Mouse (Mus musculus): ENCODE measurements around the gene Retreg3.

The Retreg3 gene

GRCm38 (mm10) chr11:101079746-101080145 is 39.9 kb downstream of the Retreg3 start:
- no peak for DNase-seq (ENCODE audit: low read depth, low spot score)

- no peak for DNase-seq (ENCODE audit: low read depth, low spot score)
Observed at GRCm38 (mm10) chr11:101078121-101078520, 41.6 kb downstream of the Retreg3 start, which contains the start of gene Hsd17b1. Gene Hsd17b1, plus strand, starts transcription at chr11:101078411.

GRCm38 (mm10) chr11:101071810-101072428 is 47.8 kb downstream of the Retreg3 start:
- no peak for DNase-seq (ENCODE audit: low read depth, low spot score)

GRCm38 (mm10) chr11:101070987-101071386 is 48.7 kb downstream of the Retreg3 start:
- DNase-seq (ENCODE audit: low read depth, low spot score), result no peak

- DNase-seq (ENCODE audit: low read depth, low spot score), result no peak
Observed at GRCm38 (mm10) chr11:101070189-101070527, 49.5 kb downstream of the Retreg3 start.

GRCm38 (mm10) chr11:101069391-101070188 is 50.1 kb downstream of the Retreg3 start, which contains the start of gene Naglu:
Gene Naglu, plus strand, starts transcription at chr11:101070012.
- peak; percentile 90 for DNase-seq (ENCODE audit: low read depth, low spot score)

GRCm38 (mm10) chr11:101066549-101067412 is 52.9 kb downstream of the Retreg3 start:
- DNase-seq (ENCODE audit: low read depth, low spot score), result peak; percentile 79

- DNase-seq (ENCODE audit: low read depth, low spot score), result no peak
Observed at GRCm38 (mm10) chr11:101065002-101065401, 54.7 kb downstream of the Retreg3 start.

GRCm38 (mm10) chr11:101064462-101064861 is 55.2 kb downstream of the Retreg3 start:
- no peak for DNase-seq (ENCODE audit: low read depth, low spot score)

- DNase-seq (ENCODE audit: low read depth, low spot score), result peak; percentile 61
Observed at GRCm38 (mm10) chr11:101063676-101064327, 55.9 kb downstream of the Retreg3 start.

GRCm38 (mm10) chr11:101062971-101063675 is 56.6 kb downstream of the Retreg3 start:
- DNase-seq (ENCODE audit: low read depth, low spot score), result peak; percentile 3

GRCm38 (mm10) chr11:101062165-101062884 is 57.4 kb downstream of the Retreg3 start:
- peak; percentile 2 for DNase-seq (ENCODE audit: low read depth, low spot score)

- DNase-seq (ENCODE audit: low read depth, low spot score), result no peak
Observed at GRCm38 (mm10) chr11:101061049-101061448, 58.6 kb downstream of the Retreg3 start.

- no peak for DNase-seq (ENCODE audit: low read depth, low spot score)
Observed at GRCm38 (mm10) chr11:101060126-101060525, 59.6 kb downstream of the Retreg3 start.

- no peak for DNase-seq (ENCODE audit: low read depth, low spot score)
Observed at GRCm38 (mm10) chr11:101059473-101059872, 60.2 kb downstream of the Retreg3 start.

GRCm38 (mm10) chr11:101058726-101059125 is 61.0 kb downstream of the Retreg3 start:
- DNase-seq (ENCODE audit: low read depth, low spot score), result no peak

GRCm38 (mm10) chr11:101057860-101058259 is 61.8 kb downstream of the Retreg3 start:
- peak; percentile 83 for DNase-seq (ENCODE audit: low read depth, low spot score)

GRCm38 (mm10) chr11:101056885-101057284 is 62.8 kb downstream of the Retreg3 start:
- no peak for DNase-seq (ENCODE audit: low read depth, low spot score)

GRCm38 (mm10) chr11:101055418-101055817 is 64.3 kb downstream of the Retreg3 start:
- DNase-seq (ENCODE audit: low read depth, low spot score), result no peak

- no peak for DNase-seq (ENCODE audit: low read depth, low spot score)
Observed at GRCm38 (mm10) chr11:101053974-101054373, 65.7 kb downstream of the Retreg3 start.
